Mouse (Mus musculus) liver, embryonic 13.5 days (tissue): ENCODE results near the gene Anxa3. TPM values are rescaled to one million over a fixed set of nuclear protein-coding genes. Genes with fewer than 3 reads are reported as not detected.

ENCODE experiments used
- ATAC-seq: fragments of 200-750 bp; cut with Nextera tagmentation; 2 replicates; pipeline ENCODE4 v1.8.0; 2017; ENCODE audit warnings: low read depth, mild to moderate bottlenecking, moderate number of reproducible peaks, moderate library complexity
- DNase-seq: peaks from one replicate; pipeline ENCODE4 v3.0.0; 2022
- H3K27ac ChIP-seq: fragments of 300-500 bp; sonication (generic); 2 replicates; pipeline ENCODE4 v1.5.1; 2015; ENCODE audit warnings: moderate library complexity, mild to moderate bottlenecking, inconsistent platforms
- H3K27me3 ChIP-seq: fragments of 300-500 bp; sonication (generic); 2 replicates; pipeline ENCODE4 v1.6.1; 2015; ENCODE audit warnings: mild to moderate bottlenecking, inconsistent platforms
- H3K36me3 ChIP-seq: fragments of 300-500 bp; sonication (generic); 2 replicates; pipeline ENCODE4 v1.6.1; 2015; ENCODE audit warnings: mild to moderate bottlenecking, inconsistent platforms
- H3K4me1 ChIP-seq: fragments of 300-500 bp; sonication (generic); replicated peaks from 2 replicates; pipeline ENCODE4 v1.6.1; 2015; ENCODE audit warnings: inconsistent platforms
- H3K4me2 ChIP-seq: fragments of 300-500 bp; sonication (generic); 2 replicates; pipeline ENCODE4 v1.6.1; 2015; ENCODE audit warnings: inconsistent platforms, mild to moderate bottlenecking, moderate library complexity
- H3K4me3 ChIP-seq: fragments of 300-500 bp; sonication (generic); replicated peaks from 2 replicates; pipeline ENCODE4 v1.5.1; 2015; ENCODE audit warnings: mild to moderate bottlenecking, inconsistent platforms
- H3K9ac ChIP-seq: fragments of 300-500 bp; sonication (generic); 2 replicates; pipeline ENCODE4 v1.6.1; 2015; ENCODE audit warnings: mild to moderate bottlenecking, inconsistent platforms
- H3K9me3 ChIP-seq: fragments of 300-500 bp; sonication (generic); replicated peaks from 2 replicates; pipeline ENCODE4 v1.6.1; 2016; ENCODE audit warnings: inconsistent platforms
- whole genome bisulfite sequencing: fragments of 180-500 bp; shearing (Covaris S2); methylation state at CpG from one replicate; pipeline ENCODE4 v1.1.7; 2015; ENCODE audit not compliant: insufficient replicate concordance; 5-methylcytosine and 5-hydroxymethylcytosine counted together
- polyA plus RNA-seq: library from polyadenylated mRNA; unstranded; fragments of >200 nt; fragmentation: Nextera tagmentation; extraction: Ambion mirVana; gene quantifications from 2 replicates; pipeline ENCODE4 v1.2.1, GENCODE M21; 2015

The Anxa3 gene
- 15.5 and 16.7 TPM in 2 replicates for polyA plus RNA-seq

- peak; percentile 20 for DNase-seq
- Histone ChIP-seq H3K27ac (peak within 1 kb of the TSS; percentile 9; the same call in 1 of the 2 replicates), H3K9me3 (no peaks in the 10 kb centered on the region), H3K4me2 (peak within 1 kb of the TSS; percentile 64), H3K4me3 (peak within 1 kb of the TSS; percentile 49), H3K4me1 (peaks cover 9% of the 10 kb centered on the region; the same call in 1 of the 2 replicates), H3K9ac (peak within 1 kb of the TSS; percentile 39; the same call in 1 of the 2 replicates), H3K36me3 (no peaks in the 10 kb centered on the region), H3K27me3 (peaks cover 31% of the 10 kb centered on the region)
- WGBS = 6% methylated on average over 26 of the region's 26 CpGs
- ATAC-seq = peak; percentile 69
These were observed at the start of gene Anxa3 for GRCm38 (mm10) chr5:96792936-96793718. Gene Anxa3 (plus strand): TSS chr5:96793339.

- Histone ChIP-seq H3K9me3 (no peaks in the 10 kb centered on the region), H3K4me1 (no peaks in the 10 kb centered on the region), H3K9ac (no peak overlapping the region), H3K27me3 (no peaks in the 10 kb centered on the region), H3K27ac (no peak overlapping the region), H3K36me3 (no peaks in the 10 kb centered on the region), H3K4me2 (no peak overlapping the region), H3K4me3 (no peak overlapping the region)
- DNase-seq (no peak), ATAC-seq (no peak)
- 60% methylated on average over 8 of the region's 8 CpGs for WGBS
These were observed 45.7 kb upstream of the Anxa3 start for GRCm38 (mm10) chr5:96747195-96747984.

- H3K4me3 ChIP-seq = no peak overlapping the region
- WGBS = 63% methylated on average over 7 of the region's 7 CpGs
- no peak overlapping the region for H3K9ac ChIP-seq
- H3K9me3 ChIP-seq = no peaks in the 10 kb centered on the region
- no peaks in the 10 kb centered on the region for H3K4me1 ChIP-seq
- DNase-seq (no peak), ATAC-seq (no peak)
- no peaks in the 10 kb centered on the region for H3K36me3 ChIP-seq
- no peaks in the 10 kb centered on the region for H3K27me3 ChIP-seq
- no peak overlapping the region for H3K4me2 ChIP-seq
- no peak overlapping the region for H3K27ac ChIP-seq
These were observed 35.5 kb upstream of the Anxa3 start for GRCm38 (mm10) chr5:96757615-96758014.

GRCm38 (mm10) chr5:96762021-96762420 lies 31.1 kb upstream of the Anxa3 start:
- Histone ChIP-seq H3K27ac (no peak overlapping the region), H3K36me3 (no peaks in the 10 kb centered on the region), H3K27me3 (no peaks in the 10 kb centered on the region), H3K4me2 (no peak overlapping the region), H3K4me3 (no peak overlapping the region), H3K4me1 (no peaks in the 10 kb centered on the region), H3K9me3 (no peaks in the 10 kb centered on the region), H3K9ac (no peak overlapping the region)
- DNase-seq = no peak
- no peak for ATAC-seq
- 36% methylated on average over 1 of the region's 1 CpGs for WGBS

- Histone ChIP-seq H3K9ac (no peak overlapping the region), H3K4me1 (no peaks in the 10 kb centered on the region), H3K27ac (no peak overlapping the region), H3K36me3 (no peaks in the 10 kb centered on the region), H3K4me2 (no peak overlapping the region), H3K9me3 (no peaks in the 10 kb centered on the region), H3K4me3 (no peak overlapping the region), H3K27me3 (no peaks in the 10 kb centered on the region)
- peak; percentile 29 for DNase-seq
- 61% methylated on average over 10 of the region's 10 CpGs for WGBS
- ATAC-seq = no peak
These were observed 24.2 kb upstream of the Anxa3 start for GRCm38 (mm10) chr5:96768846-96769471.

- Histone ChIP-seq H3K36me3 (no peaks in the 10 kb centered on the region), H3K4me1 (no peaks in the 10 kb centered on the region), H3K27ac (no peak overlapping the region), H3K9ac (no peak overlapping the region), H3K4me2 (no peak overlapping the region), H3K4me3 (no peak overlapping the region), H3K27me3 (no peaks in the 10 kb centered on the region), H3K9me3 (no peaks in the 10 kb centered on the region)
- DNase-seq = no peak
- no peak for ATAC-seq
- WGBS = 61% methylated on average over 14 of the region's 14 CpGs
These were observed 9.4 kb upstream of the Anxa3 start for GRCm38 (mm10) chr5:96783506-96784288.

GRCm38 (mm10) chr5:96785096-96785495 lies 8.0 kb upstream of the Anxa3 start:
- Histone ChIP-seq H3K4me1 (no peaks in the 10 kb centered on the region), H3K36me3 (no peaks in the 10 kb centered on the region), H3K4me2 (no peak overlapping the region), H3K9me3 (no peaks in the 10 kb centered on the region), H3K27ac (no peak overlapping the region), H3K27me3 (no peaks in the 10 kb centered on the region), H3K9ac (no peak overlapping the region), H3K4me3 (no peak overlapping the region)
- WGBS = 70% methylated on average over 5 of the region's 5 CpGs
- DNase-seq (no peak), ATAC-seq (no peak)

GRCm38 (mm10) chr5:96792422-96792821 lies 717 bp upstream of the Anxa3 start:
- Histone ChIP-seq H3K4me2 (peak overlapping the region; percentile 64), H3K27ac (no peak overlapping the region), H3K9ac (no peak overlapping the region), H3K9me3 (no peaks in the 10 kb centered on the region), H3K4me3 (0 out of 2 replicates have a peak overlapping the region, but pooled peaks have one; percentile 2), H3K4me1 (peaks cover 9% of the 10 kb centered on the region; the same call in 1 of the 2 replicates), H3K36me3 (no peaks in the 10 kb centered on the region), H3K27me3 (peaks cover 31% of the 10 kb centered on the region)
- DNase-seq = no peak
- WGBS = 33% methylated on average over 9 of the region's 9 CpGs
- no peak for ATAC-seq

GRCm38 (mm10) chr5:96793953-96794635 lies 955 bp downstream of the Anxa3 start:
- Histone ChIP-seq H3K4me1 (peaks cover 9% of the 10 kb centered on the region; the same call in 1 of the 2 replicates), H3K9me3 (no peaks in the 10 kb centered on the region), H3K9ac (no peak overlapping the region), H3K36me3 (no peaks in the 10 kb centered on the region), H3K4me2 (peak overlapping the region; percentile 64), H3K27me3 (peaks cover 31% of the 10 kb centered on the region), H3K27ac (no peak overlapping the region), H3K4me3 (peak overlapping the region; percentile 49)
- ATAC-seq = no peak
- WGBS = 16% methylated on average over 10 of the region's 10 CpGs
- no peak for DNase-seq

GRCm38 (mm10) chr5:96795752-96796151 lies 2.6 kb downstream of the Anxa3 start:
- H3K4me3 ChIP-seq = no peak overlapping the region

More at GRCm38 (mm10) chr5:96795752-96796151, 2.6 kb downstream of the Anxa3 start:
- no peak overlapping the region for H3K4me2 ChIP-seq
- H3K9ac ChIP-seq = no peak overlapping the region
- H3K27me3 ChIP-seq = peaks cover 31% of the 10 kb centered on the region
- no peaks in the 10 kb centered on the region for H3K36me3 ChIP-seq
- H3K4me1 ChIP-seq = peaks cover 9% of the 10 kb centered on the region; the same call in 1 of the 2 replicates
- 68% methylated on average over 1 of the region's 1 CpGs for WGBS
- H3K27ac ChIP-seq = no peak overlapping the region
- ATAC-seq (no peak), DNase-seq (no peak)
- H3K9me3 ChIP-seq = no peaks in the 10 kb centered on the region
